Mouse (Mus musculus) lung, adult 2 months (tissue): ENCODE measurements around the gene Plekhg6.

ENCODE experiments used
- CTCF ChIP-seq: fragments of 200-500 bp; IDR thresholded peaks from 2 replicates; pipeline ENCODE4 v1.5.1; 2011; ENCODE audit warnings: mild to moderate bottlenecking, low read length, control low read depth; ENCODE audit not compliant: insufficient read depth
- POLR2A ChIP-seq: fragments of 200-500 bp; IDR thresholded peaks from 2 replicates; pipeline ENCODE4 v1.6.1; 2011; ENCODE audit warnings: low read depth, mild to moderate bottlenecking, control low read depth, low read length, borderline replicate concordance; ENCODE audit errors: extremely low read depth

- TF ChIP-seq CTCF (no peak), POLR2A (no peak)
Measured at GRCm38 (mm10) chr6:125405461-125406382, 25.1 kb upstream of the Plekhg6 start.
